Mouse (Mus musculus): ENCODE data around the gene Rasl10a. TPM values are rescaled to one million over a fixed set of nuclear protein-coding genes. Genes with fewer than 3 reads are reported as not detected.

Rasl10a gene
- total and polyA plus RNA-seq, 3 experiments, result 0.35 to 2.2 (median 0.52) TPM

GRCm38 (mm10) chr11:5054151-5054550 is 3.8 kb upstream of the Rasl10a start:
- no peak for DNase-seq

GRCm38 (mm10) chr11:5054874-5055273 is 3.1 kb upstream of the Rasl10a start:
- no peak for DNase-seq

- DNase-seq, result no peak
Observed at GRCm38 (mm10) chr11:5055945-5056938, 1.7 kb upstream of the Rasl10a start.

GRCm38 (mm10) chr11:5057064-5057463 is 864 bp upstream of the Rasl10a start:
- DNase-seq, result no peak

- DNase-seq, result no peak
Observed at GRCm38 (mm10) chr11:5057541-5057855, 430 bp upstream of the Rasl10a start.

- DNase-seq, result no peak
Observed at GRCm38 (mm10) chr11:5058783-5059182, 855 bp downstream of the Rasl10a start.

GRCm38 (mm10) chr11:5059230-5059629 is 1.3 kb downstream of the Rasl10a start:
- DNase-seq, result no peak

GRCm38 (mm10) chr11:5059704-5060156 is 1.8 kb downstream of the Rasl10a start:
- DNase-seq, result peak; percentile 34

- DNase-seq, result no peak
Observed at GRCm38 (mm10) chr11:5060756-5061412, 3.0 kb downstream of the Rasl10a start.

GRCm38 (mm10) chr11:5061413-5062139 is 3.6 kb downstream of the Rasl10a start:
- DNase-seq, result peak; percentile 98

GRCm38 (mm10) chr11:5062326-5062725 is 4.4 kb downstream of the Rasl10a start:
- no peak for DNase-seq

- DNase-seq, result no peak
Observed at GRCm38 (mm10) chr11:5062860-5063505, 5.1 kb downstream of the Rasl10a start.

- peak; percentile 27 for DNase-seq
Observed at GRCm38 (mm10) chr11:5063561-5064281, 5.8 kb downstream of the Rasl10a start.

GRCm38 (mm10) chr11:5064282-5065055 is 6.5 kb downstream of the Rasl10a start:
- DNase-seq, result no peak

- DNase-seq, result peak; percentile 95
Observed at GRCm38 (mm10) chr11:5065056-5065821, 7.3 kb downstream of the Rasl10a start, which contains the start of gene Gas2l1. Gas2l1 (minus strand) TSS chr11:5065327.

- DNase-seq, result no peak
Observed at GRCm38 (mm10) chr11:5067063-5067462, 9.1 kb downstream of the Rasl10a start.

- no peak for DNase-seq
Observed at GRCm38 (mm10) chr11:5068126-5068971, 10.4 kb downstream of the Rasl10a start.

- DNase-seq, result no peak
Observed at GRCm38 (mm10) chr11:5074882-5075281, 17.0 kb downstream of the Rasl10a start.

GRCm38 (mm10) chr11:5075760-5076159 is 17.8 kb downstream of the Rasl10a start:
- no peak for DNase-seq
